Mouse (Mus musculus): ENCODE data around the gene Snx25.

GRCm38 (mm10) chr8:46122498-46122897 is 29.5 kb downstream of the Snx25 start:
- no peak for TF ChIP-seq POLR2A (IDR thresholded peaks at IDR 0.05; ENCODE audit: borderline replicate concordance, insufficient read depth, low read length)
- TF ChIP-seq CTCF (IDR thresholded peaks at IDR 0.05; ENCODE audit: borderline replicate concordance, insufficient read depth, low read depth, low read length), result no peak
